30 mouse cellular contexts compared by ENCODE assay signal in the genomic region with DNA sequence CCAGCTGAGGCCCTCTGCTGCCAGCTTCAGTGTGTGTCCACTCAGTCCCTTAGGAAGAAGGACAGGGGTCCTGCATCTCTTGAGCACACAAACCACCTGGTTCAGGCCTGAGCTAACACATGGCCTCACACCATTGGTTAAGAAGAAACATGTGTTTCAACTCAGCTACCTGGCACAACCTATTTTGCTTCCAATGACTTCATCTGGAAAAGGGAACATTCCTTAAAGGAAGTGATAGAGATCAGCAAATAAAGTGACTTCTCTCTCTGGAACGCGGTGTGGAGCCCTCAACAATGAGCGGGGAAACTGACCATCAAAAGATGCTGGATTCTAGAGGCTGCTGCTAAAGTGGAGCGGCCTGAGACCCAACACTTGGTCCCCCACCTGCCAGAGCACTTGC. TPM values are rescaled to one million over a fixed set of nuclear protein-coding genes. Genes with fewer than 3 reads are reported as not detected.
A peak's percentile ranks its signal among the peaks of the same experiment; 100 is the strongest.
DNase-seq lines count a peak whose midpoint lies in the region; ATAC-seq and TF ChIP-seq lines count a peak whose summit lies in the region.
"Had no signal": no experiment of that assay in that cellular context is flagged by ENCODE, and none has a peak within 500 bp of the region (broad histone marks: within the 10 kb centered on the region; RNA-seq: fewer than 3 reads in every experiment).

No protein-coding gene starts in this region.

- H3K27me3 ChIP-seq in kidney, embryonic 15.5 days = no peaks in the 10 kb centered on the region
- H3K27me3 ChIP-seq in lung, embryonic 16.5 days (ENCODE audit: control insufficient read depth, insufficient read depth, low read depth, low read length) = no peaks in the 10 kb centered on the region
- no peaks in the 10 kb centered on the region for H3K27me3 ChIP-seq in lung, postnatal 0 days (replicated peaks; ENCODE audit: insufficient read depth, low read length)
- no peaks in the 10 kb centered on the region for H3K27me3 ChIP-seq in stomach, embryonic 14.5 days (ENCODE audit: control insufficient read depth, insufficient read depth, low read length)
- no peaks in the 10 kb centered on the region for H3K27me3 ChIP-seq in forebrain, embryonic 16.5 days (replicated peaks; ENCODE audit: control insufficient read depth, insufficient read depth, low read length)
- H3K27me3 ChIP-seq: embryonic facial prominence, embryonic 15.5 days; forebrain, embryonic 12.5 days; heart, embryonic 15.5 days; hindbrain, embryonic 12.5 days; intestine, embryonic 15.5 days; neural tube, embryonic 12.5 days had no signal

- no peaks in the 10 kb centered on the region for H3K9me3 ChIP-seq in kidney, embryonic 15.5 days (replicated peaks)
- H3K9me3 ChIP-seq in lung, embryonic 16.5 days (ENCODE audit: control insufficient read depth, low read length) = no peaks in the 10 kb centered on the region
- H3K9me3 ChIP-seq in lung, postnatal 0 days (ENCODE audit: low read length) = no peaks in the 10 kb centered on the region
- no peaks in the 10 kb centered on the region for H3K9me3 ChIP-seq in stomach, embryonic 14.5 days (ENCODE audit: control insufficient read depth, low read depth, low read length)
- no peaks in the 10 kb centered on the region for H3K9me3 ChIP-seq in forebrain, embryonic 16.5 days (ENCODE audit: control insufficient read depth, low read length)
- H3K9me3 ChIP-seq: embryonic facial prominence, embryonic 10.5 days; embryonic facial prominence, embryonic 15.5 days; forebrain, embryonic 12.5 days; heart, embryonic 15.5 days; hindbrain, embryonic 12.5 days; intestine, embryonic 15.5 days; neural tube, embryonic 12.5 days had no signal

- no peak overlapping the region for H3K4me2 ChIP-seq in kidney, embryonic 15.5 days
- H3K4me2 ChIP-seq in lung, embryonic 16.5 days (ENCODE audit: low read depth, low read length) = no peak overlapping the region
- H3K4me2 ChIP-seq in lung, postnatal 0 days (replicated peaks; ENCODE audit: low read depth, low read length) = no peak overlapping the region
- no peak overlapping the region for H3K4me2 ChIP-seq in stomach, embryonic 14.5 days (replicated peaks; ENCODE audit: low read depth, low read length)
- H3K4me2 ChIP-seq in forebrain, embryonic 16.5 days (ENCODE audit: low read length) = no peak overlapping the region
- H3K4me2 ChIP-seq: embryonic facial prominence, embryonic 15.5 days; forebrain, embryonic 12.5 days; heart, embryonic 15.5 days; hindbrain, embryonic 12.5 days; intestine, embryonic 15.5 days; midbrain, embryonic 11.5 days; neural tube, embryonic 12.5 days had no signal

- H3K4me3 ChIP-seq in kidney, embryonic 15.5 days (replicated peaks) = no peak overlapping the region
- H3K4me3 ChIP-seq in lung, embryonic 16.5 days (ENCODE audit: low read length) = no peak overlapping the region
- no peak overlapping the region for H3K4me3 ChIP-seq in lung, postnatal 0 days (ENCODE audit: low read depth, low read length)
- H3K4me3 ChIP-seq in stomach, embryonic 14.5 days (ENCODE audit: low read depth, low read length) = no peak overlapping the region
- H3K4me3 ChIP-seq in forebrain, embryonic 16.5 days (replicated peaks; ENCODE audit: low read length) = no peak overlapping the region
- H3K4me3 ChIP-seq: embryonic facial prominence, embryonic 10.5 days; embryonic facial prominence, embryonic 15.5 days; forebrain, embryonic 12.5 days; heart, embryonic 15.5 days; hindbrain, embryonic 12.5 days; intestine, embryonic 15.5 days; neural tube, embryonic 12.5 days had no signal

- DNase-seq in kidney, postnatal 25 days = no peak
- DNase-seq in lung, postnatal 0 days (ENCODE audit: low spot score) = peak; percentile 91
- no peak for DNase-seq in thymus, postnatal 10 days (ENCODE audit: low spot score in 2 of 2)
- DNase-seq: adrenal gland, postnatal 36 days; B cell, adult 2 months; cerebellum, adult 2 months; cerebellum, postnatal 25 days; gastrocnemius, postnatal 25 days; heart, adult 11 months; heart, postnatal 36 days; kidney, adult 8-10 months; kidney, postnatal 14 days; liver; right cerebral cortex, adult 18-20 months; spleen, adult 18-20 months; thymus, postnatal 25 days had no signal

- H3K27ac ChIP-seq in kidney, embryonic 15.5 days = peak overlapping the region; percentile 39; the same call in 1 of the 2 replicates
- H3K27ac ChIP-seq in lung, embryonic 16.5 days (ENCODE audit: low read length) = peak overlapping the region; percentile 85
- peak overlapping the region; percentile 86 for H3K27ac ChIP-seq in lung, postnatal 0 days (ENCODE audit: low read length)
- H3K27ac ChIP-seq in stomach, embryonic 14.5 days (ENCODE audit: low read length) = no peak overlapping the region
- no peak overlapping the region for H3K27ac ChIP-seq in forebrain, embryonic 16.5 days (ENCODE audit: low read length)
- H3K27ac ChIP-seq: embryonic facial prominence, embryonic 10.5 days; embryonic facial prominence, embryonic 15.5 days; forebrain, embryonic 12.5 days; hindbrain, embryonic 12.5 days; hindbrain, postnatal 0 days; intestine, embryonic 15.5 days; neural tube, embryonic 12.5 days had no signal

- TF ChIP-seq CTCF in lung, postnatal 0 days (IDR thresholded peaks at IDR 0.05) = 0 out of 2 replicates have a peak, but pooled peaks have one; percentile 1

- peak; percentile 89 for TF ChIP-seq EP300 in lung, postnatal 0 days (IDR thresholded peaks at IDR 0.05)

- H3K9ac ChIP-seq in kidney, embryonic 15.5 days = no peak overlapping the region
- no peak overlapping the region for H3K9ac ChIP-seq in lung, embryonic 16.5 days (ENCODE audit: low read length)
- no peak overlapping the region for H3K9ac ChIP-seq in lung, postnatal 0 days (replicated peaks; ENCODE audit: low read depth)
- no peak overlapping the region for H3K9ac ChIP-seq in stomach, embryonic 14.5 days (replicated peaks; ENCODE audit: low read depth, low read length)
- no peak overlapping the region for H3K9ac ChIP-seq in forebrain, embryonic 16.5 days (replicated peaks; ENCODE audit: low read depth, low read length)
- H3K9ac ChIP-seq: embryonic facial prominence, embryonic 15.5 days; forebrain, embryonic 12.5 days; heart, embryonic 15.5 days; hindbrain, embryonic 12.5 days; intestine, embryonic 15.5 days; neural tube, embryonic 12.5 days had no signal

- WGBS in kidney, embryonic 15.5 days = 79% methylated on average over 4 of the region's 4 CpGs
- WGBS in lung, embryonic 16.5 days = 49% methylated on average over 4 of the region's 4 CpGs
- WGBS in lung, postnatal 0 days = 50% methylated on average over 4 of the region's 4 CpGs
- WGBS in stomach, embryonic 14.5 days = 73% methylated on average over 4 of the region's 4 CpGs
- 94% methylated on average over 4 of the region's 4 CpGs for WGBS in forebrain, embryonic 16.5 days

- peaks cover 3% of the 10 kb centered on the region; the same call in 1 of the 2 replicates for H3K36me3 ChIP-seq in kidney, embryonic 15.5 days
- no peaks in the 10 kb centered on the region for H3K36me3 ChIP-seq in lung, embryonic 16.5 days (ENCODE audit: control insufficient read depth, insufficient read depth, low read length)
- H3K36me3 ChIP-seq in lung, postnatal 0 days (ENCODE audit: insufficient read depth, low read length) = no peaks in the 10 kb centered on the region
- no peaks in the 10 kb centered on the region for H3K36me3 ChIP-seq in stomach, embryonic 14.5 days (ENCODE audit: control insufficient read depth, insufficient read depth, low read length)
- H3K36me3 ChIP-seq in forebrain, embryonic 16.5 days (ENCODE audit: control insufficient read depth, insufficient read depth) = no peaks in the 10 kb centered on the region
- H3K36me3 ChIP-seq: embryonic facial prominence, embryonic 15.5 days; forebrain, embryonic 12.5 days; heart, embryonic 15.5 days; hindbrain, embryonic 12.5 days; intestine, embryonic 15.5 days; neural tube, embryonic 12.5 days had no signal

- peaks cover 14% of the 10 kb centered on the region; the same call in 1 of the 2 replicates for H3K4me1 ChIP-seq in kidney, embryonic 15.5 days
- peaks cover 17% of the 10 kb centered on the region for H3K4me1 ChIP-seq in lung, embryonic 16.5 days (replicated peaks; ENCODE audit: control insufficient read depth, insufficient read depth, low read length)
- H3K4me1 ChIP-seq in lung, postnatal 0 days (ENCODE audit: insufficient read depth, low read depth, low read length) = peaks cover 13% of the 10 kb centered on the region
- H3K4me1 ChIP-seq in stomach, embryonic 14.5 days (ENCODE audit: control insufficient read depth, insufficient read depth, low read length) = peaks cover 16% of the 10 kb centered on the region; the same call in 1 of the 2 replicates
- no peaks in the 10 kb centered on the region for H3K4me1 ChIP-seq in forebrain, embryonic 16.5 days (replicated peaks; ENCODE audit: control insufficient read depth, insufficient read depth, low read length)
- H3K4me1 ChIP-seq: forebrain, embryonic 12.5 days; neural tube, embryonic 12.5 days had no signal

- ATAC-seq in kidney, embryonic 15.5 days (replicated peaks; ENCODE audit: low FRiP score) = no peak
- ATAC-seq in lung, embryonic 16.5 days (ENCODE audit: low read depth) = peak; percentile 47; the same call in 1 of the 2 replicates
- ATAC-seq in lung, postnatal 0 days = peak; percentile 74
- peak; percentile 69; the same call in 1 of the 2 replicates for ATAC-seq in stomach, embryonic 14.5 days (ENCODE audit: insufficient number of reproducible peaks, insufficient read depth, low FRiP score, low read depth)
- ATAC-seq in forebrain, embryonic 16.5 days = no peak
- ATAC-seq: hindbrain, postnatal 0 days; intestine, embryonic 15.5 days; midbrain, embryonic 16.5 days had no signal

RNA-seq across cellular contexts. Expression of a gene that starts 52.8 kb away (rescaled TPM):
- polyA plus RNA-seq in kidney, embryonic 15.5 days (2015; fragmentation: Nextera tagmentation; extraction: Ambion mirVana) = 74.6 and 76.4 TPM in 2 replicates
- polyA plus RNA-seq in lung, embryonic 16.5 days (2015; fragmentation: Nextera tagmentation; extraction: Ambion mirVana) = 71.4 and 73.6 TPM in 2 replicates
- polyA plus RNA-seq in lung, postnatal 0 days (2015; fragmentation: Nextera tagmentation; extraction: Ambion mirVana) = 46.7 and 51.7 TPM in 2 replicates
- 53.5 and 55.1 TPM in 2 replicates for polyA plus RNA-seq in stomach, embryonic 14.5 days (2014; fragmentation: Nextera tagmentation; extraction: Ambion mirVana)
- polyA plus RNA-seq in forebrain, embryonic 16.5 days (2015; fragmentation: Nextera tagmentation; extraction: Ambion mirVana) = 19.8 and 20.0 TPM in 2 replicates

Comparison
In these comparisons a context has a peak if more than half of its experiments do, and no peak if none do; other contexts are left out.
1. ATAC-seq: peak in lung, embryonic 16.5 days (single experiment), lung, postnatal 0 days (single experiment) and stomach, embryonic 14.5 days (single experiment); none in kidney, embryonic 15.5 days (single experiment) and forebrain, embryonic 16.5 days (single experiment).
2. H3K27ac ChIP-seq: peak in kidney, embryonic 15.5 days (single experiment), lung, embryonic 16.5 days (single experiment) and lung, postnatal 0 days (single experiment); none in stomach, embryonic 14.5 days (single experiment) and forebrain, embryonic 16.5 days (single experiment).